Mouse (Mus musculus) embryonic fibroblast, embryonic 13.5 days (primary cell): Measurements from ENCODE around the gene Parvb. TPM values are rescaled to one million over a fixed set of nuclear protein-coding genes. Genes with fewer than 3 reads are reported as not detected.

Experiments
- H3K27ac ChIP-seq: 2 replicates; pipeline ENCODE4 v1.5.1; 2012; ENCODE audit warnings: low read length, control low read depth, inconsistent platforms; ENCODE audit not compliant: insufficient read depth
- H3K4me1 ChIP-seq: 2 replicates; pipeline ENCODE4 v1.6.1; 2011; ENCODE audit warnings: low read length; ENCODE audit not compliant: control insufficient read depth, insufficient read depth
- H3K4me3 ChIP-seq: 2 replicates; pipeline ENCODE4 v1.5.1; 2011; ENCODE audit warnings: mild to moderate bottlenecking, control low read depth, low read length; ENCODE audit not compliant: insufficient read depth
- CTCF ChIP-seq: IDR thresholded peaks from 2 replicates; pipeline ENCODE4 v1.5.1; 2011; ENCODE audit warnings: mild to moderate bottlenecking, control low read depth, low read length, moderate library complexity, borderline replicate concordance; ENCODE audit not compliant: insufficient read depth
- POLR2A ChIP-seq: IDR thresholded peaks from 2 replicates; pipeline ENCODE4 v1.6.1; 2011; ENCODE audit warnings: low read depth, mild to moderate bottlenecking, control low read depth, low read length, moderate library complexity
- polyA plus RNA-seq: library from polyadenylated mRNA; stranded (reverse); fragments of >200 nt; gene quantifications from 2 replicates; pipeline ENCODE4 v1.2.4, GENCODE M21; 2011; ENCODE audit warnings: low read depth; ENCODE audit not compliant: missing spikeins, insufficient read length

The Parvb gene
- polyA plus RNA-seq, 1 experiment, result 4.2 TPM

DNA sequence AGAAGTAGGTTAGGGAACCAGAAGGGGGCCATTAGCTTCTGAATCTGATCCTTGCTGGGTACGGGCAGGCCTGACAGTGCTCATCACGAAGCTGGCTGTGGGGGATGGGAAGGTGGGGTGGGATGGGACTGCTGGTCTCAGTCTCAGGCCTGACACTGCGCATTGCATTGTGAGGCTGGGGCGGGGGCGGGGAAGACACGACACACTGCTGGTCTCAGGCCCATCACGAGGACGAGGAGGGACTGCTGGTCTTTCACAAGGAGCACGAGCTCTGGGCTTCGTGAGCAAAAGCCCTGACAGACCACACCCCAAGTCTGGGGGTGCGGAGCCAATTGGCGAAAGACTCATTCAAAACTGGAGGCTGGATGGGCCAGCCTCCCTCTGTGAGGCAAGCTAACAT, 93.9 kb downstream of the Parvb start:
- TF ChIP-seq CTCF, result no peak
- TF ChIP-seq POLR2A, result no peak
- Histone ChIP-seq H3K4me1 (peaks cover 3% of the 10 kb centered on the region; the same call in 1 of the 2 replicates), H3K4me3 (no peak overlapping the region), H3K27ac (no peak overlapping the region)

DNA sequence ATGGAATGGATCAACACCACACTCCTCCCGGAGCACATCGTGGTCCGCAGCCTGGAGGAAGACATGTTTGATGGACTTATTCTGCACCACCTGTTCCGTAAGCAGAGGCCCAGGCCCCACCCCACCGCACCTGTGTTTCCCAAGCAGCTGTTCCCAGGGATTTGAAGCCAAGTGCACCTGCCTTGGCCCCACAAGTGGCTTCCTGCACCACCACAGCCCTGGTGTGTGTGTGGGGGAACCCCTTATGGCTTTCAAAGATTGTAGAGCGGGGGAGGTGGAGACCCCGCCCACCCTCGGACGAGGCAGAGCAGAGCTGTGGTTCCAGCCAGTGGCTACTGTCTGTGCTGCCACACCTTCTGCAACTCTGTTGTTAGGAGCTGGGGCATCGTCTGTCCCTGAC, 97.0 kb downstream of the Parvb start:
- H3K4me3 ChIP-seq, result no peak overlapping the region
- no peak overlapping the region for H3K27ac ChIP-seq
- no peak for TF ChIP-seq POLR2A
- no peak for TF ChIP-seq CTCF
- peaks cover 3% of the 10 kb centered on the region; the same call in 1 of the 2 replicates for H3K4me1 ChIP-seq

DNA sequence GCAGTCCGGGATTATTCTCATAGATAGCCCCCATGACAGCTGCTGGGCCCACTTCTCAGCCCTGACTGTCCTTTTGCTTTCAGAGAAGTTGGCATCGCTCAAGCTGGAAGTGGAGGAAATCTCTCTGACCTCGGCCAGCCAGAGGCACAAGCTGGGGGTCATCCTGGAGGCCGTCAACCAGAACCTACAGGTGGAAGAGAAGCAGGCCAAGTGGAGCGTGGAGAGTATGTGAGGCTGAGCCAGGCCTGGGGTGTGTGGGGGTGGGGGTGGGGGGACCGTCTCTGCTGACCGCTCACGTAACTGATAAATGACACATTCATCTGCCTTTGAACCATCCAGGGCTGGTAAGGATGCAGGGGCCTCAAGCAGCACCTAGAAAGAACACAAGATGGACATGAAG, 98.1 kb downstream of the Parvb start:
- no peak for TF ChIP-seq POLR2A
- Histone ChIP-seq H3K4me3 (no peak overlapping the region), H3K27ac (no peak overlapping the region), H3K4me1 (peaks cover 2% of the 10 kb centered on the region; the same call in 1 of the 2 replicates)

DNA sequence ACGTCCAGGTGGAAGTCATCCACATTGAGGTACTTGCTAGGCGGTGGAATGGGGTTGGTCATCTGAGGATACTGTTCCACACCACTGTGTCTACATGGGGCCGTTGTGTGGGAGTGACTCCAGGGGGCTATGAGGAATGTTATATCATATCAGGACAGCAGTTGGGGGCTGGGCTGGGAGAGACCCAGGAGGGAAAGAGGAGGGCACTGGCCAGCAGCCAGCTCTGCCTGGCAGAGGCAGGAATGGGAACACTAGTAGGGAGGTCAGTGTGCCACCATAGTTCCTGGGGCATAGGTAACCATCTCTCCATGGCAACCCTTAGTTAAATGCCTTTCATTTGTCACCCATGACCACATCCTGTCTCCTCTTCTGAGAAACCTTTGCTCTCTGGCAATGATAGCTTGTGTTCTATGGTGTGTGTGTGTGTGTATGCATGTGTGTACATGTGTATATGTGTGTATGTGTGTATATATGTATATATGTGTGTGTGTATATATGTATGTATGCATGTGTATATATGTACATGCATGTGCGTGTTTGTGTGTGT, 99.3 kb downstream of the Parvb start:
- TF ChIP-seq CTCF (no peak), POLR2A (no peak)
- no peak overlapping the region for H3K27ac ChIP-seq
- H3K4me3 ChIP-seq, result no peak overlapping the region
- H3K4me1 ChIP-seq, result no peaks in the 10 kb centered on the region

DNA sequence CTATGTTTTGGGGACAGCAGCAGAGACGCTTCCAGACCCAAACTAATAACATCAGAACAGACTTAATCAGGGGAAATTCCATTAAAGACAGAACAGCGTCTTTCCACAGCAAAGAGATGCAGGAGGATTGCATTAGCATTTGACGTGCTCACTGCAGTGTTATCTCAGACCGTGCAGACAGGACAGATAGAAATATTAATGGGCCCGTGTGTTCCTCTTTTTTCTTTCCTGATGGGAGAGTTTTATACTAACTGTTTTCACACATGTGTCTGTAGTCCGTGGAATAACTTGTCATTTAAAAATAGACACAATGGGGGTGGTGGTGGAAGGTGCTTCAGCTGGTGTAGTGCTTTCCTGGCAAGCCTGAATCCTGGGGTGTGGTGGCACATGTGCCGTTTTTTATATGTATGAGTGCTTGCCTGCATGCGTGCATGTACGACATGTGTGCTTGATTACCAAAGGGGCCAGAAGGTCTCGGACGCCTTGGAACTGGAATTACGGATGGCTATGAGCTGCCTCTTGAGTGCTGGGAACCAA, 104.5 kb downstream of the Parvb start:
- H3K27ac ChIP-seq, result no peak overlapping the region
- no peaks in the 10 kb centered on the region for H3K4me1 ChIP-seq
- no peak for TF ChIP-seq POLR2A
- no peak for TF ChIP-seq CTCF
- H3K4me3 ChIP-seq, result no peak overlapping the region

DNA sequence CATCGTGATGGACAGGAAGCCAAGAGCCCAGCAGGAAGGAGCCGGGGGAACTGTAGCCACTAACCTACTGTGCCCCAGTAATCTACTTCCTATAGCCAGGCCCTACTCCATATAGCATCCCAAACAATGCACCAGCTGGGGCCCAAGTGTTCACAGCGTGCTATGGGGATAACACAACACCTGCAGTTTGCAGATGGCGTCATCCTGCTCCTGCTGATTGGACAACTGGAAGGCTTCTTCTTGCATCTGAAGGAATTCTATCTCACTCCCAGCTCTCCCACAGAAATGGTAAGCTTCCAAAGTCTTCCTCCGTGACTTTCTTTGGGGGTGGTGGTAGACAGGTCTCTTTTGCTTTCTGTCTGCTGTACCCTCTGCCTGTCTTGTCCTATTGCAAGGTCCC, 105.8 kb downstream of the Parvb start:
- no peak overlapping the region for H3K4me3 ChIP-seq
- no peaks in the 10 kb centered on the region for H3K4me1 ChIP-seq
- TF ChIP-seq POLR2A (no peak), CTCF (no peak)
- no peak overlapping the region for H3K27ac ChIP-seq

DNA sequence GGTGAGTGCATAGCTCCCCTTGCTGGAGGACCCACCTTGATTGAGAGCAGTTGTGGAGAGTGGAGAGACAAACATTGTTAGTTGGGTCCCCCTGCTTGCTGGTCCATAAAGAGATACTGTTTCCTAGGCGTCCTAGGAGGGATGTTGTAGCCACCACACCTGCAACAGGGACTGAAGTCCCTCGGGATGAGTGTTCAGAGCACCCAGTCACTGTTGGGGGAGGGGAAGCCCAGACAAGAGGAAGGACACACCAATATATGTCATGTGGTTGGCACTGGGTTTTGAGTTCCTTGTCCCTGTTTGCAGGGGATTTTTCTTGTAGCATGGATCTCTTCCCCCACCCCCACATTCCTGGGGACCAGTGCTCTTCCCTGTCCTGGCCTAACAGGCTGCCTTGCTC, 109.1 kb downstream of the Parvb start:
- Histone ChIP-seq H3K4me3 (no peak overlapping the region), H3K27ac (no peak overlapping the region), H3K4me1 (no peaks in the 10 kb centered on the region)
- TF ChIP-seq POLR2A (no peak), CTCF (no peak)

DNA sequence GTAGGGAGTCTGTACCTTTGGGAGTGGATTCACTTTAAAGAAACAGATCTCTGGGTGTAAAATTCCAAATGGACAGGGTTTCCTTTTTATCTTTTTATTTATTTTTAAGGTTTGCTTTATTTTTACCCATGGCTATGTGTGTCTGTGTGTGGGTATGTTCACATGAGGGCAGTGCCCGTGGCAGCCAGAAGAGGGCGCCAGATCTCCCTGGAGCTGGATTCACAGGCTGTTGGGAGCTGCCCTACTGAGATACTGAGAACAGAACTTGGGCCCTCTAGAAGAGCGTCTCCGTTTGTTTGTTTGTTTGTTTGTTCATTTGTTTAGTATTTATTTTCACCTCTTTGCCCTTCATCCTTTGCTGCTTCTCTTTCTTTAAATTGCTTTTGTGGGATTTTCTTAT, 116.9 kb downstream of the Parvb start:
- Histone ChIP-seq H3K4me1 (no peaks in the 10 kb centered on the region), H3K4me3 (no peak overlapping the region), H3K27ac (no peak overlapping the region)
- no peak for TF ChIP-seq POLR2A
- TF ChIP-seq CTCF, result no peak

DNA sequence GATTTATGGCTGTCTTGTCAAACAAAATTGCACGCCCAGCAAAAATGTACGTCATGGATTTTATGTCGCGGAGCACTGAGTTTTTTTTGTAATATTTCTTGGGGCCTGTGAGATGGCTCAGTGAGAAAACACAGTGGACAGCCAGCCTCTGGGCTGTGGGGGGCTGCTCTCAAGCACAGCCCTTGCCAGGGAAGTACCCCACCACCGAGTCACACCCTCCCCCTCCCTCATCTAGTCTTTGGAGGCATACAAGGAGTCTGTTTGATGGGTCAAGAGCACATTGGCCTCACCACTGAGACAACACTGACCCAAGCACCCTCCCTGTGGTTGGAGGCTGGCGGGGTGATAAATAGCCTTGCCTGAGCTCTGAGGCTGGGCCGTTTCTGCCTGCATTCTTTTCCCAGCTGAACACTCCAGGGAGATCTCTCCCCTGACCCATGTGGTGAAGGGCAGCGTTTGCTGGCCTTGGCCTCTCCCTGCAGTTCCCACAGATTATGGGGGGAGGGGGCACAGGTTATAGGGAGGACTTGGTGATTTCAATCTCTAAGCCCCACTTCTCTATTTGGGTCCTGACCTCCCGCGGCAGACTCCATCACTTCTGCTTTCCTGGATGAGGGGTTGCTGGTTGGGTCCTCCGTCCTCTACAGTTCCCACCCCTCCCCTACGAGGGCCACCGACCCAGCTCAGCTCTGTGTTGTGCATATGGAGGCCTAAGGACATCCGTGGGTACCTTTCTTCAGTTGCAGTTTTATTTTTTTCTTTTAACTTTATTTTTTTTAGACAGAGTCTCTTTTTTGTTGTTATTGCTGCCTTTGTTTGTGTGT, 118.3 kb downstream of the Parvb start:
- no peak for TF ChIP-seq POLR2A
- TF ChIP-seq CTCF, result no peak
- Histone ChIP-seq H3K4me3 (no peak overlapping the region), H3K4me1 (no peaks in the 10 kb centered on the region), H3K27ac (no peak overlapping the region)

DNA sequence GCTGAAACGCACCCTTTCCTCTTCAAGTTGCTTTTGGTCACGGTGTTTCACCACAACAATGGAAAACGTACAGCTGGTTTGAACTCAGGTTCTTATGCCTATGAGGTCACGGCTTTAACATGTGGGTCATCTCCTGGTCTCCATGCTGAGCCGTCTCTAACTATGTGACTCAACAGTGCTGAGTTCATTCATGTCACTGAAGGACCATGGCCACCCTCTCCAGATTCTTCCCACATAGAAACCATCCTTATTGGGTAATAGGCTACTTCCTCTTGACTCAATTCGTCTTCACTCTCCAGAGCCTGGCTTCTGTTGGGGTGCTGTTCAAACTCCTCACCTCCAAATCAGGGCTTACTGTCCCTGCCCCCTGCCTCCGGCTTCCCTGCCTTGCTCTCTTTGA, 119.5 kb downstream of the Parvb start:
- H3K4me1 ChIP-seq, result no peaks in the 10 kb centered on the region
- H3K27ac ChIP-seq, result no peak overlapping the region
- no peak overlapping the region for H3K4me3 ChIP-seq
- TF ChIP-seq CTCF (no peak), POLR2A (no peak)
